Mouse (Mus musculus) liver, adult 2 months (tissue): Measurements from ENCODE around the gene Parp12.

Source experiments
- CTCF ChIP-seq: fragments of 200-500 bp; IDR thresholded peaks from 2 replicates; pipeline ENCODE4 v1.5.1; 2011; ENCODE audit warnings: low read depth, low read length, control low read depth
- POLR2A ChIP-seq: fragments of 200-500 bp; IDR thresholded peaks from 2 replicates; pipeline ENCODE4 v1.6.1; 2011; ENCODE audit warnings: low read length, control low read depth; ENCODE audit not compliant: insufficient read depth; ENCODE audit errors: extremely low read depth

DNA sequence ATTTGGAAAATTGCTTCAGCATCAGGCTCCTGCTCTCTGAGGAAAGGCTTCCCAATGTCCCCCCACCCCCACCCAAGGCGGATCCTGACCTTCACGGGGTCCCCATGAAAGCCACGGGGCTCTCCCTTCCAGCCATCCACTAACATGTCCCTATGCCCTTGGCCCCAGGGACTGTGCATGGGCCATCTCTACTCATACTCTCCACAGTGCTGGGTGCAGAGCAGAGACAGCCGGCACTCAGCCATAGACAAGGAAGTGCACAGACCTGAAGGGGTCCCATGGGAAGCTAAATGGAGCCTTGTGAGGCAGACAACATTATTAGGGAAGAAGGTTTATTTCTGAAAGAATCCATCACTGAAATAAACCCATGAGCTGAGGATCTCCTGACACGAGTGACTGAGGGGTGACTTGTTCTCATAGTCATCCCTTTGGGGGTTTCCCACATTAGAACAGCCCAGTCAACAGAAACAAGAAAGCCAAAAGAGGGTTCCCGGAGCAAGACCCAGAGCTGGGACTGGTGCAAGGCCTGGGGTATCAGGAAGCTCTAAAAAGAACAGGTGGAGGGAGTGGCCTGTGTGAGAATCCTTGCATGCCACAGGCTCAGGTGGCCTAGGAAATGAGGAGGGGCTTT, 63.2 kb downstream of the Parp12 start:
- TF ChIP-seq POLR2A, result no peak
- no peak for TF ChIP-seq CTCF
